Mouse (Mus musculus): ENCODE data around the gene Sc5d.

DNA sequence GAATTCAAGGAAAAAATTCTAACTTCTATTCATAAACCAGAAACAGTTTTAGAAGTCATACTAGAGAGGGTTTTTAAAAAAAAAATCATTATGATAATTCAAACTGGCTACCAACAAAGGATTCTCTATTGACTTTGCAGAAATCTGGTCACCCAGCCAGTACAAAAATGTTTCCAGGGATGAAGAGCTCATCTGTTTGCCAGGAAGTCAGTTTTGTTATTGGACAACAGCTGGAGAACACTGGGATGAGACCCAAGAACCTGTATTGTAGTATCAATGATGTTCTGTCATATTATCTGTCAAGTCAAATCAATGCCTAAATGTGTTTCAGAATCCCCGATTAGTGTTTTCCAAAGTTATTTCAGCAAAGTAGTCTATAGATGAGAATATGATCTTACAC lies 50.9 kb downstream of the Sc5d start:
- TF ChIP-seq CTCF (IDR thresholded peaks at IDR 0.05; ENCODE audit: insufficient read depth, low read length) (no peak), POLR2A (IDR thresholded peaks at IDR 0.05; ENCODE audit: borderline replicate concordance, extremely low read depth, low read depth, low read length) (no peak)

Measured in lung, adult 2 months (tissue).